Mouse (Mus musculus) bone marrow macrophage, adult 2 months (primary cell): ENCODE data around the gene Phyhd1.

ENCODE experiments used
- CTCF ChIP-seq: IDR thresholded peaks from 2 replicates; pipeline ENCODE4 v1.5.1; 2012; ENCODE audit warnings: low read depth, mild to moderate bottlenecking, low read length, moderate library complexity
- POLR2A ChIP-seq: IDR thresholded peaks from 2 replicates; pipeline ENCODE4 v1.6.1; 2012; ENCODE audit warnings: mild to moderate bottlenecking, low read depth, low read length, borderline replicate concordance

DNA sequence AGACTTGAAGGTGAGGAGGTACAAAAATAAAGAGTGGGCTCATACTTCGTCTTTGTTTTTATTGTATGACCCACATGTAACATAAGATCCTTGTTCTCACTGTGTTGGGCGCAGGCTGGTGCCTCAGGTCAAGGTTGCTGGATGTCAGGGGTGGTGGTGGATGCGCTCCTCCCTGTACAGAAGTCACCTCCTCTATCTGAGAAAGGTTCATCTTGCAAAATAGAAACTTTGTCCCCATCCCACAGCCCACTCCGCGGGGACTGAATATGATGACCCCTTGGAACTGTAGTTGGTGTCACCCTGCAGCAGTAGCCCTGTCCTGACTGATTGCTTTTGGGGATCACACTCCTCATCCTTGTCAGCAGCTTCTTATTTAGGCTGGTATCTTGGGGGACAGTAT, 19.0 kb upstream of the Phyhd1 start:
- TF ChIP-seq CTCF (no peak), POLR2A (no peak)
